Mouse (Mus musculus) CH12.LX (cell line): ENCODE measurements around the gene 1810062G17Rik.

Experiments used
- CHD2 ChIP-seq: IDR thresholded peaks from 2 replicates; pipeline ENCODE4 v1.6.1; 2011; ENCODE audit warnings: low read length, improper control_type of control experiment
- CTCF ChIP-seq, 2 experiments: IDR thresholded peaks in 1 of 2; conservative IDR thresholded peaks in 1 of 2; 2 replicates each; pipeline ENCODE4 v1.5.1; 2011 to 2012; ENCODE audit warnings: low read depth in 2 of 2, low read length in 2 of 2, improper control_type of control experiment in 1 of 2, inconsistent platforms in 1 of 2, mild to moderate bottlenecking in 1 of 2, moderate library complexity in 1 of 2
- EP300 ChIP-seq: IDR thresholded peaks from 2 replicates; pipeline ENCODE4 v1.6.1; 2011; ENCODE audit warnings: low read length, improper control_type of control experiment
- HCFC1 ChIP-seq: IDR thresholded peaks from 2 replicates; pipeline ENCODE4 v1.6.1; 2012; ENCODE audit warnings: low read depth, mild to moderate bottlenecking, inconsistent platforms, low read length, improper control_type of control experiment
- IRF4 ChIP-seq: IDR thresholded peaks from 2 replicates; pipeline ENCODE4 v1.6.1; 2014; ENCODE audit warnings: low read depth, mild to moderate bottlenecking, inconsistent platforms, low read length, improper control_type of control experiment
- JUND ChIP-seq: conservative IDR thresholded peaks from 2 replicates; pipeline ENCODE4 v1.6.1; 2011; ENCODE audit warnings: low read depth, low read length, improper control_type of control experiment
- NELFE ChIP-seq: IDR thresholded peaks from 2 replicates; pipeline ENCODE4 v1.6.1; 2011; ENCODE audit warnings: low read depth, low read length, improper control_type of control experiment
- POLR2A ChIP-seq: IDR thresholded peaks from 2 replicates; pipeline ENCODE4 v1.6.1; 2011; ENCODE audit warnings: low read depth, mild to moderate bottlenecking, improper control_type of control experiment, low read length
- SIN3A ChIP-seq: IDR thresholded peaks from 2 replicates; pipeline ENCODE4 v1.6.1; 2012; ENCODE audit warnings: low read length, improper control_type of control experiment, inconsistent platforms
- SMC3 ChIP-seq: IDR thresholded peaks from 2 replicates; pipeline ENCODE4 v1.6.1; 2011; ENCODE audit warnings: low read depth, low read length, improper control_type of control experiment
- USF1 ChIP-seq: IDR thresholded peaks from 2 replicates; pipeline ENCODE4 v1.6.1; 2014; ENCODE audit warnings: low read depth, mild to moderate bottlenecking, inconsistent platforms, low read length, improper control_type of control experiment
- ZC3H11A ChIP-seq: IDR thresholded peaks from 2 replicates; pipeline ENCODE4 v1.6.1; 2012; ENCODE audit warnings: low read depth, mild to moderate bottlenecking, inconsistent platforms, low read length, improper control_type of control experiment
- ZNF384 ChIP-seq: IDR thresholded peaks from 2 replicates; pipeline ENCODE4 v1.6.1; 2012; ENCODE audit warnings: low read depth, low read length, improper control_type of control experiment, inconsistent platforms

- TF ChIP-seq POLR2A (no peak), NELFE (no peak), EP300 (no peak), ZC3H11A (no peak), CTCF (conservative IDR thresholded peaks at IDR 0.05 in 1 of 2, IDR thresholded peaks at IDR 0.05 in 1 of 2; ENCODE audit: low read depth in 2 of 2, low read length in 2 of 2) (no peak), ZNF384 (no peak), USF1 (no peak), JUND (no peak), IRF4 (no peak), CHD2 (no peak), SMC3 (no peak), HCFC1 (no peak), SIN3A (no peak)
Measured at GRCm38 (mm10) chr3:36467632-36468031, 8.1 kb upstream of the 1810062G17Rik start.
